Mouse (Mus musculus) spleen, postnatal 36 days (tissue): Measurements from ENCODE around the gene Pm20d2.
A peak's percentile ranks its signal among the peaks of the same experiment; 100 is the strongest.

Source experiments
- DNase-seq, 2 experiments: peaks; one replicate each; pipeline ENCODE4 v3.0.0; 2022; ENCODE audit warnings: low spot score in 2 of 2, mixed read lengths in 1 of 2

Pm20d2 gene

GRCm38 (mm10) chr4:33189735-33190036 lies at the start of gene Pm20d2:
Gene Pm20d2, minus strand, starts transcription at chr4:33189737.
- DNase-seq: no peak

GRCm38 (mm10) chr4:33230881-33231280 lies 41.3 kb upstream of the Pm20d2 start:
- DNase-seq: no peak

GRCm38 (mm10) chr4:33229639-33230038 lies 40.1 kb upstream of the Pm20d2 start:
- no peak for DNase-seq

- no peak for DNase-seq
Observed at GRCm38 (mm10) chr4:33227164-33227563, 37.6 kb upstream of the Pm20d2 start.

- no peak for DNase-seq
Observed at GRCm38 (mm10) chr4:33224003-33224675, 34.6 kb upstream of the Pm20d2 start.

- DNase-seq: no peak
Observed at GRCm38 (mm10) chr4:33221847-33222246, 32.3 kb upstream of the Pm20d2 start.

- peak; percentile 15 to 40 for DNase-seq
Observed at GRCm38 (mm10) chr4:33208881-33209841, 19.6 kb upstream of the Pm20d2 start, which contains the start of gene Srsf12. Gene Srsf12, plus strand, starts transcription at chr4:33208991.

- DNase-seq: no peak
Observed at GRCm38 (mm10) chr4:33207551-33207950, 18.0 kb upstream of the Pm20d2 start.

- DNase-seq: peak; percentile 4 to 7
Observed at GRCm38 (mm10) chr4:33204682-33205081, 15.1 kb upstream of the Pm20d2 start.

- no peak for DNase-seq
Observed at GRCm38 (mm10) chr4:33198117-33198516, 8.6 kb upstream of the Pm20d2 start.

- peak; percentile 43 to 52 for DNase-seq
Observed at GRCm38 (mm10) chr4:33188781-33189734, 479 bp downstream of the Pm20d2 start.

- DNase-seq: no peak
Observed at GRCm38 (mm10) chr4:33188164-33188563, 1.4 kb downstream of the Pm20d2 start.

GRCm38 (mm10) chr4:33183477-33183876 lies 6.1 kb downstream of the Pm20d2 start:
- DNase-seq: no peak

- no peak for DNase-seq
Observed at GRCm38 (mm10) chr4:33152087-33153038, 37.2 kb downstream of the Pm20d2 start.

GRCm38 (mm10) chr4:33149150-33149549 lies 40.4 kb downstream of the Pm20d2 start:
- DNase-seq: no peak

- DNase-seq: peak in 1 of 2 experiments; percentile 25
Observed at GRCm38 (mm10) chr4:33147825-33148224, 41.7 kb downstream of the Pm20d2 start.

- no peak for DNase-seq
Observed at GRCm38 (mm10) chr4:33146679-33147291, 42.8 kb downstream of the Pm20d2 start.

- no peak for DNase-seq
Observed at GRCm38 (mm10) chr4:33132221-33132620, 57.3 kb downstream of the Pm20d2 start, which contains the start of gene Gabrr1. Gene Gabrr1, plus strand, starts transcription at chr4:33132521.

- DNase-seq: no peak
Observed at GRCm38 (mm10) chr4:33125409-33126084, 64.0 kb downstream of the Pm20d2 start.
